Mouse (Mus musculus): ENCODE measurements around the gene Pla2g2f.

Gene Pla2g2f

DNA sequence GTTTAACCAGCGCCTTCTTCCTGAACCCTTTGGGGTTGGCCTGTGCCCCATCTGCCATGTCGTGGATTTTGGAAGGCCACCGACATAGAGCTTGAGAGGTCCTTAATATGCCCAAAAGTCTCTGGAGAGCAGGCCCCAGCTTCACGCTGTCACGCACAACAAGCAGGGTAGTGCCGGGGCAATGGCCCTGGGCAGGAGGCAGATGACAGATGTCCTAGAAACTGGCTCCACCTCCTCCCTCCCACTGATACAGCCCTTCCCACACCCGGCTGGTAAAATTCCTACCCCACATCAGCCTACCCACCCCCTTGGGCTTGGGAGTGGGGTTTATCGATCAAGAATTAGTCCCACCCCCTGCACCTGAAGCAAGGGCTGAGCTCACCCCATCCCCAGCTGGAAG, at the start of gene Pla2g2f:
TSS of gene Pla2g2f (minus strand) at position 211 of the 400 bp plus-strand sequence.
- no peak for DNase-seq (ENCODE audit: low read depth, low spot score)

DNA sequence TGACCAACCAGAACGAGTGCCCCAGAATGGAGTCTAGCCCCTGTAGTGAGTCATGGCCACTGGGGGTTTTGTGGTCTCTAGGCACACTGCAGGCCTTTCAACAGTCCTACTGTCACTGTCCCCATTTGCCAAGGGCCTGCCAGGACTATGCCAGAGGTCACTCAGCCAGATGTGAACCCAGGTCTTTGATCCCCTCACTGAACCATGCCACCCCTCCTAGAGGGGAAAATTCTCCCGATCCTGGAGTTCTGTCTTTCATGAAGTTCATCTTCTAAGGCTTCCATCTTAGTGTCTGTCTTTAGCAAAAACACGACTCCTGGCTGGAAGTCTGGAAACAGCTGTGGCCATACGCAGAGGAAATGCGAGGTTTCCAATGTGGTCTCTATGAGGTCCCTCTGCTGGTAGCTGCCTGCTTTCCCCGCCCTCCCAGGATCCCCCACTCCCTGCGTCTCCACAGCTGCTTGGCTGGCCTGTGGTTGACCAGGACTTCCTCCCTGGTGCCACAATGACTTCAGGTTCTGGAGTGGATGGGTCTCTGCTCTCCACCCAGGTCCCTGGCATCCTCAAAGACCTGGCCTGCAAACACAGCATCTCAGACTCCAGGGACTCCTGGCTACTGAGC, 49.6 kb upstream of the Pla2g2f start:
- no peak for DNase-seq (ENCODE audit: low read depth, low spot score)

DNA sequence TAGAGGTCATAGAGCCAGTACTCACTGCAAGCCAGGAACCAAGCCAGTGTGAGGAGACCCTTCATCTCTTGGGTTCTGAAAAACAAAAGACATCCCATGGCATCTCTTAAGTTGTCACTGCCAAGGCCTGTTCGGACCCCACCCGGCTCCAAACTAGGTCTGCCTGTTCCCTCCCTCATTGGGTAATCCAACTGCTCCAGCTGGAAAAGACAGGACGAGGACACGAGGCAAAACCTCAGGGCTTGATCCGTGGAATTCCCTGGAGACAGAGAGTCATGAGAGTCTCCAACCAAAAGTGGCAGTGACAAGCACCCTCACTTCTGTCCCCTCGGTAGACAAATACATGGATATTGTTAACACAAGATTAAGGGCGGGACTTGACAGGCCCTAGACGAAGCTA, 48.7 kb upstream of the Pla2g2f start:
- DNase-seq (ENCODE audit: low read depth, low spot score), result no peak

DNA sequence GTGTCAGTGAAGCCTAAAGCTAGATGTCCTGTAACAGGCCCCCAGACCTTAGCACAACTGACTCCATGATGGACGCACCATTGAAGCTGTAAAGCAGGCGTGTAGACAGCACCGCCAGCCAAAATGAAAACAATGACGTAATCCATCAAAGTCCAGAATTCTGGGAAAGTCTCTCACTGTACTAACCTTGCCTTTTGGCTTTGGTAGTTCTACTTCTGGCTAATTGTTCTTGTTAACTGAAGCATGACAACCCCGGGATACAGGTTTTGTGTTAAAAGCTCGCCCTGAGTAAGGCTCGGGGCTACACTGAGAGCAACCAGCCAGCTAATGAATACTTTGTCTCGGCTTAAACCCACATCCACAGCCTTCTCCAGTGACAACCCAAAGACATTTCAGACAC, 47.8 kb upstream of the Pla2g2f start:
- no peak for DNase-seq (ENCODE audit: low read depth, low spot score)

DNA sequence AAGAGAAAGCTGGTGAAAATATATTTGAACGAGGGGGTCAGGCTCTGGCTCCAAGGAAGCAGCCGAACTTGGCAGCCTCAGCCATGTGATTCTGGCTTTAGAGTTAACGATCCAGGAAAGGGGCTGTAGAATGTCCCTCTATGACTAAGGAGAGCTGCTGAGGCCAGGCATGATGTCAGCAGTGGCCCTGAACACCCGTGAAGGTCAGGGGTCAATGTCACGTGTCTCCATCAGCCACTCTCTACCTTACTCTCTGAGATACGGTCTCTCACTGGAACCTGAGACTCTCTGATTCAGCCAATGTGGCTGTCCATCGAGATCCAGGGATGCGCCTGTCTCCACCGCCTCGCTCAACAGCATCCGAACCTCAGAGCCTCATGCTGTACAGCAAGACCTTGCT, 45.5 kb upstream of the Pla2g2f start:
- no peak for DNase-seq (ENCODE audit: low read depth, low spot score)

DNA sequence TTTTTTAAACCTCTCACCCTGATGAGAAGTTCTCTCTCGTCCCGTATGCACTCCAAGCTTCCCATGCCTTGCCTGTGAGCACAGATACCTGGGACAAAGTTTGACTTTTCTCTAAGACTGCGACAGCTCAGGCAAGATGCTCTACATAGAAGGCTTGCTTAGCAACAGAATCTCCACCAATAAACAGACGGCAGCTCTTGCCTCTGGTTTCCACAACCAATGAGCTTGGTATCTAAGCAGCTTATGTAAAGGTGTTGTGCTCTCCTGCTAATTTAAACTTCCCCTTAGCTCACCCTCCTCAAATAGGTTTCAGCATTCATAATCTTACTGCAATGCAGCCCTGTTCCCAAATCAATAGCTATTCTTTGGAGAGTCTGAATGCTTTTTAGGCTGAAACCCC, 44.2 kb upstream of the Pla2g2f start:
- no peak for DNase-seq (ENCODE audit: low read depth, low spot score)

DNA sequence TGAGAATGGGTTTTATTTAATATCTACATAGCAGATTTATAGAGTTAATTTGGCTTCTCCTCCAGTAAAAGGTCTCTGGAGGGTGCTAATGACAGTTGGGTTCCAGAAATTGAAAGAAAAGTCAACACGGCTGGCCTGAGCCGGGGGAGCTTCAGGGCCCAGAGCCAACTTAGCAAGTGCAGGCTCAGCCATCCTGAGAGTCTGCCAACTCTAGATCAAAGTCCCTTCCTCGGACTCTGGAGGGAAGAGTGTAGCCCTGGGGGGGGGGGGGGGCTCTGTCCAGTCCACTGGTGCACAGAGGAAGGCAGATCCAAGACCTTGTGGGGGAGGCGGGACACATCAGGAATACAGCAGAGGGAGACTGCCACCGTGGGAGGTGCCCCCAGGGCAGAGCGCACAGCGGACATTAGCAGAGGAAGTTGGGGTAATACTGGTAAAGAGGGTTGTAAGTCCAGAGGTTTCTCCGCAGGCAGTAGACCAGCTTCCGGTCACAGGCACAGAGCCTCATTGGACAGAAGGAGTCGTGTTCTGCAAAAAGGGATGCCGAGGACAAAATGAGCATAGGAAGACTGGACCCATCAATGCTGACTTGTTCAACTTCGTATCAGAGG, 42.8 kb upstream of the Pla2g2f start:
- no peak for DNase-seq (ENCODE audit: low read depth, low spot score)

DNA sequence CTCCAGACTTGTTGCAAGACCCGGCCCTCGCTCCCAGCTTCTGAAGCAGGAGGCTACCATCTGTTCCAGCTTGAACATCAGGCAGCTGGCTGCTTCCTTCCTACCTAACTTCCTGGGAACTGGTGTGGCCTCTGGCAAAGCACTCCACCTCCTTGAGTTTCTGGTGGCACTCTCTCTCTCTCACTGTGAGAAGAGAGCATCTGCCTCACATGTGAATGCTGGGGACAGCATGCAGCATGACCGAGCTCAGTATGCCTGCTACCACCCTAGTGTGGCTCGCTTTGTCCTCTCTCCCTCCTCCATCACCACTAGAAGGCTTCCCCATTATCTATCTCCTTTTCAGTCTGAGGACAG, 39.8 kb upstream of the Pla2g2f start:
- DNase-seq (ENCODE audit: low read depth, low spot score), result no peak

DNA sequence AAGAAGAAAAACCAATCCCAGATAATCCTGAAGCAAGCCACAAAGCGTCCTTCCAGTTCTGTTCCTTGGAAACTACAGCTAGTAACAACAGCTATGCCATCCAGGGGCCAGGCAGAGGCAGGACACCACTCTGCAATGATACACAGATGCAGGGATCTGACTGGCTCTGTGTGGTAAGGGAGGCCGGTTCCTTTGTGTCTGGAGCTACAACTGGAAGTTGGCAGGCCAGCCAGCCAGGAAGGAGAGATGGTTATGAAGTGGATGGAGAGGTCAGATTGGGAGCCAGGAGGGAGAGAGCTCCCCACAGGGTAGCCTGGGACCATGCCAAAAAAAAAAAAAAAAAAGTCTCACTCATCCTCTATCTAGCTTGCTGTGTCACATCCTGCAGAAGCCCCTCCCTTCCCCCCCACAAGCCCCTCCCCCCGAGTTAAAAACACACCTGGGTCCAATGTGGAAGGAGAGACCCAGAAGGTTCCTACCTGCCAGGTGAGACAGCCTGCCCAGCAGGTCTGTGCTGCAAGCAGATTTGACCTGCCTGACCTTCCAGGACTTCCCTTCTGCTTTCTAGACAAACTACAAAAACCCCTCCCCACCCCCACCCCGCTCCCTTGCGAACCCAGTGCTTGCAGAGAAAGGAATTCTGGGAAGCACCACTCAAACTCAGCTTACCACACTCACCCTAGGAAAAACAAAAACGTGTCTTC, 39.2 kb upstream of the Pla2g2f start:
- no peak for DNase-seq (ENCODE audit: low read depth, low spot score)

DNA sequence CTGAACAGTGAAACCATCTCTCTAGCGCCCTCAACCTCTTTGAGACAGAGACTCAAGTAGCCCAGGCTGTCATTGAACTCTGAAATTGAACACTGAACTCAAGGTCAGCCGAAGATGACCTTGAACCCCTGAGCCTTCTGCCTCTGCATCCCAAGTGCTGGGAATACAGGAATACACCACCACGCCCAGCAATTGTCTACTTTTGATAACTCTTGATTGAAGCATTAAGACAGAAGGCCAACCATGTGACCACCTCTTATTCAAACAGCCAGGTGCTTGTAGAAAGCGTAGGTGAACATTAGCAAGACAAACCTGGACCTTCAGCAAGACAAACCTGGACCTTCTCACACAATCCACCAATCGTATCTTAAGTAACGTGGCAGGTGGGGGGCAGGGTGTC, 36.9 kb upstream of the Pla2g2f start:
- DNase-seq (ENCODE audit: low read depth, low spot score), result no peak

DNA sequence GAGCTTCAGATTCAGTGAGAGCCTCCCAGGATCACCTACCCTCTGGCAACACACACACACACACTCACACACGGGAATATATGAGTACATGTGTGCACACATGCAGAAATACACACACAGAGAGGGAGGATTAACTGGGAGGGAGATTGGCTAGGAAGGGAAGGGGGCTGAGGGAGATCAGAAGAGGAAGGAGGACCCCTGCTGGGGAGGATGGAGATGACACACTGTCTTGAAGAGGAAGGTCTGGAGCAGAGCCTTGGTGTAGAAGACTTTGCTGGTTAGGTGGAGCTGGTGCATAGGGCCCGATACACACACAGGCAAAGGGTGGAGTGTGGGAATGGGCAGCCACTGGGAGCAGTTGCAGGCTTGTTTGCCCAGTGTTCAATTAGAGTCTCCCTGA, 35.9 kb upstream of the Pla2g2f start:
- DNase-seq (ENCODE audit: low read depth, low spot score), result no peak

DNA sequence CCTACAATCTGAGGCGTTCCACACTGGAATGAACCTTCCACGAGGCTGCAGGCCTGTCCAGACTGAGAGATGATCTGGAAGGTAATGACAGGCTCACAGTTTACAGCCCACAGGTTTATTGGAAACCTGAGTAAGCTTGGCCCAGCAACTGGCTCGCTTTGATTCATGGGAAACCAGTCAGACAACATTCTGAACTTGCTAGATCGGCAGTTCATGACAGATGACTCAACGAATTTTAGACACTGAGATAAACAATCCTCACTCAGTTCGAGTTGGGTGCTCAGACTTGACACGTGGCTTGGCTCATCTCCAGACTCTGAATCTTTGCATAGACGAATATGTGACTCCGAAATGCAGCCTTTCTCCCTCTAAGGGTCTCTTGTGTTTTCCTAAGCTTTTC, 35.2 kb upstream of the Pla2g2f start:
- DNase-seq (ENCODE audit: low read depth, low spot score), result peak; percentile 59

DNA sequence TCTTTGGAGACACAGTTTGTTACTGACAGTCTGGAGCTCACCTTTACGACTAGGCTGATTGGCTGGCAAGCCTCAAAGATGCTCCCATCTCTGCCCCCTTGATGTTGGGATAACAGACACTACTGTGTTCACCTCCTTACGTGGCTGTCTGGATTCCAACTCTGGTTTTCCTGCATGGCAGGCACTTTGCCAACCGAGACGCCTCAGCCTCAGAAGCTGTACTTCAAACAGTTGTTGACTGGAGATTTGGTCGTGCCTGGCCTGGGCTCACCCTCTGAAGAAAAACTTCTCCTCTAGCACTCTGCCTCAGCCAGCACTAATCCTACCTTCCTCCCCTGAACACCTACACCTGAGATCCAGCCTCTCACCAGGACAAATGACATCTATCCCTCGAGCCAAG, 34.0 kb upstream of the Pla2g2f start:
- DNase-seq (ENCODE audit: low read depth, low spot score), result no peak

DNA sequence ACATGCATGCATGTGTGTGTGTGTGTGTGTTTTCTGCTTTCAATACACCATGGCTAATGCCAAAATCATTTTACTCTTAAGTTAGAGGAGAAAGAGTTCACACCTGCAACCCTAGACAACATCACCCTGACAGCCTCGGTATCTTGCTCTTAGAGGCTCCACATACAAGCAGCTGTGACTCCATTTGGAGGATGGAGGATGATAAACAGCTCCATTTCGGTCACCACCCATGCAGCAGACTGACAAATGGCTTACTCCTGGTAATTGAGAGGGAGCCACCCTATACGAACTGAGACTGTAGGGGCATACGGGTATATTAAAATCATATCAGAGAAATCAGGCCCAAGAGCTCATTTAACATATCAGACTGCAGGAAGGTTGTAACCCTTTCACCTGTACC, 31.0 kb upstream of the Pla2g2f start:
- DNase-seq (ENCODE audit: low read depth, low spot score), result no peak

DNA sequence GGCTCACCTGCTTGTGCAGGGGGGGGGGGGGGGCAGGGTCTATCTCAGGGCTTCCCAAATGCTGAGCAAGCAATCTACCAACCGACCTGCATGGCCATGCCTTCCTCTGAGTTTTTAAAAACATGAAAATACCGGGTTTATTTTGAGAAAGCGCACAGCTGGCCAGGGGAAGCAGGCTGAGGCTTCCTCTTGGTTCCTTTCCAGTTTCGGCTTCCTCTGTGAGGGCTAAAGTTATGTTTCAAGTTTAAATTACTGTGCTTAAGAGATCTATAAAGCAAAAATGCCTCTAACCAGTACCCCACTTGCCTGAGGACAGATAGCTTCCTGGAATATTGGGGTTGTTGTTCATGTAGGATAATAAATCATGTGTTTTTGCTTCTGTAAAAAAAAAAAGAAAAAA, 28.7 kb upstream of the Pla2g2f start:
- DNase-seq (ENCODE audit: low read depth, low spot score), result no peak

DNA sequence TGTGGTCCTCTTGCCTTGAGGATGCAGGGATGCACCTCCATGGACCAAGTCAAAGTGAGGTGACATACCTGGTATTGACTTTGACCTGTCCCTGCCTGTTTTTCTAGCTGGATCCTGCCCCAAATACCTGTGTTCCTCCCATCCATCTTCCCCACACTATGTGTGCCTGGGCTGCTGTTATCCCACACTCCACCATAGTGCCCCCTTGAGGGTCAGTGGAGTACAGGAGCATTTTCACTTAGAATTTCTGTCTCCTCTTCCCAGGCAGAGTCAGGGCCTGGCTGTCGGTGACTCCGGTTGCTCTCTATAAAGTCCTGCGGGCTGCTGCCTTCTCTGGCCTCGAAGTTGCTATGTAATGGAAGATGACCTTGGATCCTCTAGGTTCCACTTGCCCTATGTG, 28.3 kb upstream of the Pla2g2f start:
- no peak for DNase-seq (ENCODE audit: low read depth, low spot score)

DNA sequence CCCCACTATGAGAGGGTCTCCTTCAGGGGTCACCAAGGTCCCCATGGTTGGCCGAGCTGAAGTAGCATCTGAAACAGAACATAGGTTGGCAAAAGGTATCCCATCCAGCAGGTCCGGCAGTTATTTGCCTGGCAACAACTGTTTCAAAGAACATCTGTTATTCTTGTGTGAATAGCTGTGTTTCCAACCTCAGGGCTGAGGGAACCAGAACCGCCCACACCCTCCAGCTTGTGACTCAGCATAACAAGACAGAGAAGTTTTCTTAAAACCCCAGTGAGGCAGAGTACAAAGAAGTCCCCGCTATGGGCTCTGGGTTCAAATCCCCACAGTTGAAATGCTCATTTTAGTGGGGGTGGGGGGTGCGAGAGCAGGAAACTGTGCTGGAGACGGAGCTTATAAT, 24.7 kb upstream of the Pla2g2f start:
- peak; percentile 39 for DNase-seq (ENCODE audit: low read depth, low spot score)

DNA sequence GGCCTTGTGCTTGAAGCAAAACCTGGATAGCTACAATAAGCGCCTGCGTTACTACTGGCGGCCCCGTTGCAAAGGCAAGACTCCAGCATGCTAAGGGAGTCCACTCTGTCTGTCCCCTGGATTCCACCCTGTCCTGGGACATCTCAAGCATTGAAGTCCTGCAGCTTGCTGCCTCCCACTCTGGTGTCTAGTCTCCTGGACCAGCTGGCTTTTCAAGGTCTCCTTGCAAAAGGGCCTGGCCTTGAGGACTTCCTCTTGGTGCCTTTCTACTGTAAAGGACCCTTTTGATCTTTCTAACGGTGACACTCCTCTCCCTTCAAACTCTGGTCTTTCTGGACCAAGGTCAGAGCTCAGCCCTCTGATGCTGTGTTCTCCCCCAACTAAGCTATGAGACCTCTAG, 22.9 kb upstream of the Pla2g2f start:
- DNase-seq (ENCODE audit: low read depth, low spot score), result no peak

DNA sequence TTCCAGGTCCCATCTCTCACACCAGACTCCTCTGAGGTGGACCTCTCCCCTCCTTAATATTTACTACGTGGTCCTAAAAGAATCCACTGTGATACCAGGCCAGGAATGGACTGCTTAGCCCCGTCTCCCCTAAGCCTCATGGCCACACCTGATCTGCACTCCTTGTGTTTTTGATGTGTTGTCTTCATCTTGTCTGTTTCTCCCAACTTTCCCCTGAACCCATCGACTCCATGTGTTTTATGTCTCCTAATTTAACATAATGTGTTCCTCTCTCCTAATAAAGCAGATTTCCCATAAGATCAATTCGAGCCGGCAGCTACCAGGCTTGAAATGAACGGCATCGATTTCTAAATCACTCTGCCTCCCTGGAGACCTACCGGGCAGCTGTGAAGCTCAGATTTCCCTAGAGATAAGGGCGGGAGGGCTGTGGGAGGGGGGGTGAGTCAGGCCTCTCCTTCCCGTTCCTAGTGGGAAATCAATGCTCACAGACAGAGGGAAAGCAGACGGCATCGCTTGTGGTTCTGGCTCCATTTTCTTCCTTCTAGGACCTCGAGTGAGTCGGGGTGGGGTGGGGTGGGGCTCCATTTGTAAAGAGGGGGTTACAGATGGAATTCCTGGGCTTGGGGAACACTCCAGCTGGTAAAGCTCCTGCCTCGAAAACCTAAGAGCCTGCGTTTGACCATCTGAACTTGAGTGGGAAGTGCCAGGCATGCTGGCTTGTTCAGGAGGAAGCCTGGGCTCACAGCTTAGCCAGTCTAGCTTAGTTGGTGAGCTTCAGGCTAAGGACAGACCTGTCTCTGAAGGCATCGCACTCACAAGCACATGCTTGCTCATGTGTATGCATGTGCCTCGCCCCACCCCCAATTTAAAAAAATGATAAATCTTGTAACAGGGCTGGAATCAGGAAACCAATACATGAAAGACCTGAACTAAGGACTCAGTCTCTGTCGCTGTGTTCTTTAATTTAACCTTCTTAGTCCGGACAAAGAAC, 20.3 kb upstream of the Pla2g2f start:
- no peak for DNase-seq (ENCODE audit: low read depth, low spot score)

DNA sequence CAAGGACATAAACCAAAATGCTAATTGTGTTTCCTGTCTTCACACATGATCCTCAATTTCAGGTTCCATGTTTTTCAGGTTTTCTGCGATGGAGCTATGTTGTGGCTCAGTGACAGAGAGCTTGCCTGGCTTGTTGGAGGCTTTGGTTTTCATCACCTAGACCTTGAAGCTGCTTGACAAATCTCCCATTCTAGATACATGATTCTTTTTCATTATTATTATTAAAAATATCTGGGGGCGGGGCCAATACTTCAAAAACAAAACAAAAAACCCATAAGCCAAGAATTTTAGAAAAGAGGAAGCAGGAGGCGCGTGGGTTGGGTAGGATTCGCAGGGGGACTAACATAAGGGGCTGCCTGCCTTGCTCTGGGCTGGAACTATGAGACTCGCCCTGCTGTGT, 18.0 kb upstream of the Pla2g2f start, which contains the start of gene Pla2g2d:
TSS of gene Pla2g2d (plus strand) at position 301 of the 400 bp plus-strand sequence.
- no peak for DNase-seq (ENCODE audit: low read depth, low spot score)

DNA sequence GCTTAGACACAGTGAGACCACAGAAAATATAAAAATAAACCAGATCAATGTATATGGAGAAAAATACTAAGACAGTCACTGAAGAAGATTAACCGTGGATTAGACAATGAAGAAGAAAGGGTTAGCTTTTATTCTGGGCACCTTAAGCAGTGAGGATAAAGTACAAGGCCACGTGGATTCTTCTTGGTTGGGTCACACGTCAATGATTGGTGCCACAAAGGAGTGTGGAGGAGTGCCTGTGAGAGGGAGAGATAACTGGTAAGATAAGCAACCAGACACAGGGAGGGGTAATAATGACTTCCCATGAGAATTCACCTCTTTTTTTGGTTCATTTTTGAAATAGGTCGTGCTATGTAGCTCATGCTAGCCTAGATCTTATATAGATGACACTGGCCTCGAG, 15.0 kb upstream of the Pla2g2f start:
- no peak for DNase-seq (ENCODE audit: low read depth, low spot score)

DNA sequence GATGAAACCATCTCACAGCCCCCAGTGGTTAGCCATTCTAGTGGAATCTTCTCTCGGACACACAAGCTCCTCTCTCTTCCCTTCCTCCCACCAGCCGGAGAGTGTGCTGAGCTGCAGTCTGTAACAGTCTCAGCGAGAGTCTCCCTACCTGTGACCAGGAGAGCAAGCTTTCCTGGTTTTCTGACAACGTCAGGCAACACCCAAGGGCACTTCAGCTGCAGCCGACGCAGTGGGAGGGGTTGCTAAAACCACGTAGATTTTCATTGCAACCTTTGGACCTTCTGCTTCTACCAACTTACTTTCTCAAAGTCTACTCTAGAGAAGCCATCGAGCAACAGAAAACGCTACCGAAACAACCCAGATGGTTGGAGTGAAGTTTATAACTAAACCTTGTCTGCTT, 14.5 kb upstream of the Pla2g2f start:
- no peak for DNase-seq (ENCODE audit: low read depth, low spot score)
